ENCODE assay signal across 18 mouse cellular contexts in genomic region chr5:116048321-116048720, GRCm38 (mm10). TPM values are rescaled to one million over a fixed set of nuclear protein-coding genes. Genes with fewer than 3 reads are reported as not detected.
"Had no signal": no experiment of that assay in that cellular context is flagged by ENCODE, and none has a peak within 500 bp of the region (broad histone marks: within the 10 kb centered on the region; RNA-seq: fewer than 3 reads in every experiment).

No protein-coding gene starts in this region.

- H3K27ac ChIP-seq: neural tube, embryonic 12.5 days; neural tube, embryonic 13.5 days; neural tube, embryonic 15.5 days; stomach, embryonic 15.5 days; stomach, postnatal 0 days had no signal

- H3K4me3 ChIP-seq: neural tube, embryonic 12.5 days; neural tube, embryonic 13.5 days; neural tube, embryonic 15.5 days; stomach, embryonic 15.5 days had no signal

- DNase-seq: retina, postnatal 1 day; right cerebral cortex, adult 18-20 months; right cerebral cortex, postnatal 14 days; right cerebral cortex, postnatal 25 days; right cerebral cortex, postnatal 4 days; spleen, adult 18-20 months; thymus, adult 18-20 months; thymus, adult 2 months; thymus, postnatal 14 days; thymus, postnatal 25 days; thymus, postnatal 36 days; thymus, postnatal 4 days had no signal

RNA-seq across cellular contexts. Expression of gene Tmem233, which starts 34.7 kb away (rescaled TPM):
- total RNA-seq: neutrophil, adult 5-6 weeks had no signal
